Mouse (Mus musculus) midbrain, embryonic 16.5 days (tissue): ENCODE results near the gene Usp53. TPM values are rescaled to one million over a fixed set of nuclear protein-coding genes. Genes with fewer than 3 reads are reported as not detected.

Source experiments
- ATAC-seq: fragments of 200-750 bp; cut with Nextera tagmentation; 2 replicates; pipeline ENCODE4 v1.8.0; 2017; ENCODE audit warnings: moderate TSS enrichment
- H3K27ac ChIP-seq: fragments of 300-500 bp; sonication (generic); 2 replicates; pipeline ENCODE4 v1.5.1; 2014; ENCODE audit warnings: mild to moderate bottlenecking, low read length, mixed read lengths
- H3K27me3 ChIP-seq: fragments of 300-500 bp; sonication (generic); 2 replicates; pipeline ENCODE4 v1.6.1; 2014; ENCODE audit warnings: low read depth, low read length, mixed read lengths; ENCODE audit not compliant: control insufficient read depth, insufficient read depth
- H3K36me3 ChIP-seq: fragments of 300-500 bp; sonication (generic); 2 replicates; pipeline ENCODE4 v1.6.1; 2014; ENCODE audit warnings: mild to moderate bottlenecking, low read length, moderate library complexity, mixed read lengths; ENCODE audit not compliant: control insufficient read depth, insufficient read depth
- H3K4me1 ChIP-seq: fragments of 300-500 bp; sonication (generic); 2 replicates; pipeline ENCODE4 v1.6.1; 2014; ENCODE audit warnings: mild to moderate bottlenecking, low read length, mixed read lengths; ENCODE audit not compliant: control insufficient read depth, insufficient read depth
- H3K4me2 ChIP-seq: fragments of 300-500 bp; sonication (generic); 2 replicates; pipeline ENCODE4 v1.6.1; 2014; ENCODE audit warnings: mild to moderate bottlenecking, low read length, mixed read lengths
- H3K4me3 ChIP-seq: fragments of 300-500 bp; sonication (generic); 2 replicates; pipeline ENCODE4 v1.5.1; 2014; ENCODE audit warnings: low read depth, mild to moderate bottlenecking, low read length, moderate library complexity, mixed read lengths
- H3K9ac ChIP-seq: fragments of 300-500 bp; sonication (generic); 2 replicates; pipeline ENCODE4 v1.6.1; 2014; ENCODE audit warnings: low read depth, low read length, mixed read lengths
- H3K9me3 ChIP-seq: fragments of 300-500 bp; sonication (generic); replicated peaks from 2 replicates; pipeline ENCODE4 v1.6.1; 2014; ENCODE audit warnings: mild to moderate bottlenecking, low read length, mixed read lengths; ENCODE audit not compliant: control insufficient read depth, poor library complexity, severe bottlenecking
- WGBS: fragments of 180-500 bp; shearing (Covaris S2); extraction: QIAGEN DNeasy Blood & Tissue Kit; methylation state at CpG from one replicate; pipeline ENCODE4 v1.1.7; 2014; 5-methylcytosine and 5-hydroxymethylcytosine counted together
- polyA plus RNA-seq: library from polyadenylated mRNA; unstranded; fragments of >200 nt; fragmentation: Nextera tagmentation; extraction: Ambion mirVana; gene quantifications from 2 replicates; pipeline ENCODE4 v1.2.1, GENCODE M21; 2015

Usp53 gene
- polyA plus RNA-seq, 1 experiment from 2014 or later, result 10.8 TPM

DNA sequence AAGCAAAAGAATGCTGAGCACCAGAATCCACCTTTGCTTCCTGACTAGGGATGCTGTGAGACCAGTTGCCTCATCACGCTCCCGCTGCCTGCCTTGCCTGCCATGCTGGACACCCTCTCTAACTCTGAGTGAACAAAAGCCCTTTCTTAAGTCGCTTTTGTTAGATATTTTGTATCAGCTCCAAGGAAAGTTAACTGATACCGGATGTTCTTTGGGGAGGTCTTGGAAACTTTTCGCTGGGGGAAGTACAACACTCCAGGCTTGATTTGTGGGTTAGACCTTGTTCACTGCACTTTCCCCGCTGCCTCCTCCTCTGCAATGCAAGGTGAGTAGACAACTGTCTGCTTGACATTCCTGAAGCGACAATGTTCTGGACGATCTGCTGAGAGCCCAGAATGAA lies 14.2 kb upstream of the Usp53 start:
- Histone ChIP-seq H3K4me1 (no peaks in the 10 kb centered on the region), H3K36me3 (no peaks in the 10 kb centered on the region), H3K9me3 (no peaks in the 10 kb centered on the region), H3K27ac (no peak overlapping the region), H3K9ac (no peak overlapping the region), H3K4me2 (no peak overlapping the region), H3K27me3 (no peaks in the 10 kb centered on the region), H3K4me3 (no peak overlapping the region)
- 84% methylated on average over 8 of the region's 8 CpGs for WGBS
- ATAC-seq, result no peak

DNA sequence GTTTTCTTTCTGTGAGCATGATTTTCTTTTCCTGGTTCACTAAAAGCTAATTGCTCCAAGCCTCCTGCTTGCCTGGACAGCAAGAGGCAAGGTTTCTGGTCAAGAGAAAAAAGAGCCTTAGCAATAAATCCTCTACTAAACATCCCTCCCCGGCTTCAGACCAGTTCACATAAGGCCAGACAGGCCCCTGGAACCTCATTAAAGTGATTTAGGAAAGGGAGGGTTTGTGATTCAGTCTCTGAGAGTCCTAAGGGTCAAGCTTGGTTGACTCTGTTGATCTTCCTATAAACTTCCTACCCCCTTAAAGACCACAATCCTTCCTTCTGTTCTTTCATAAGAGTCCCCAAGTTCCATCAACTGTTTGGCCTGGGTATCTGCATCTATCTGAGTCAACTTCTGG lies 12.7 kb upstream of the Usp53 start:
- Histone ChIP-seq H3K4me2 (no peak overlapping the region), H3K27ac (no peak overlapping the region), H3K4me1 (no peaks in the 10 kb centered on the region), H3K9ac (no peak overlapping the region), H3K9me3 (no peaks in the 10 kb centered on the region), H3K36me3 (no peaks in the 10 kb centered on the region), H3K27me3 (no peaks in the 10 kb centered on the region), H3K4me3 (no peak overlapping the region)
- WGBS, result 89% methylated on average over 1 of the region's 1 CpGs
- ATAC-seq, result no peak

DNA sequence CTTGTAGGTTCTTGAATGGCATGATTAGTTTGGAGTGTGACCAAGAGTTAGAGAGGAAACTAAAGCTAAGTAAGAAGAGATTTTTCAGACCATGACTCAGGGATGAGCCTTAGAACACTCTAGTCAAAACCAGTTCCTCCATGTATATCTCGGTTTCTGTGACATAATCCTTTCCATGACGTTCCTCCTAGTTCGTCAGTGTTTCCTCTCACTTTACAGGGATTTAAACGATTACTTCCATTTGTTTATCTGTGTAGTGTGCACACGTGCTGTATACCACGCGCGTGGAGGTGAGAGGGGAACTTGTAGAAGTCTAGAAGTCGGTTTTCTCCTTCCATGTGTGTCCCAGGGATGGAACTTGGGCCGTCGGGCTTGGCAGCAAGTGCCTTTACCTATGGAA lies 2.6 kb upstream of the Usp53 start:
- no peaks in the 10 kb centered on the region for H3K36me3 ChIP-seq
- 93% methylated on average over 11 of the region's 11 CpGs for WGBS
- H3K4me3 ChIP-seq, result no peak overlapping the region
- H3K4me1 ChIP-seq, result peaks cover 12% of the 10 kb centered on the region
- ATAC-seq, result no peak
- no peaks in the 10 kb centered on the region for H3K9me3 ChIP-seq
- H3K4me2 ChIP-seq, result no peak overlapping the region
- H3K27me3 ChIP-seq, result no peaks in the 10 kb centered on the region
- no peak overlapping the region for H3K27ac ChIP-seq
- H3K9ac ChIP-seq, result no peak overlapping the region

DNA sequence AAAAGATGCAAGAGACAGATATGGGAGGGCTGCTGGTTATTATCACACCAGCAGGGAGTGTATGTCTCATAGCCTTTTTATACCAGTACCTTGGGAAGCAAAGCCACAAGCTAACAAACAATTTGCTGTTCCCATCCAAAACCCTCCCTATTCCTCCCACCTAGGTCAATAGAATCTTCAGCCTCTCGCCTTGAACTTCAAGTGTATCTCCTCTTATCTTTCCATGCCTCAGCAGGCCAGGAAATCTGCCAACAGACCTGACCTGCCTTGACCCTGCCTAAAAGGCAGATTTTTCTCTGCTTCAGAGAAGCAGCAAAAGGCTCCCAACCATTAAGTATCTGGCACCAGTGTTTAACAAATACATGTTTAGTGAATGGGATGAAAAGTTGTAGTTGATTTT lies 2.1 kb upstream of the Usp53 start:
- Histone ChIP-seq H3K4me1 (peaks cover 12% of the 10 kb centered on the region), H3K9me3 (no peaks in the 10 kb centered on the region), H3K9ac (no peak overlapping the region), H3K36me3 (no peaks in the 10 kb centered on the region), H3K27ac (no peak overlapping the region), H3K4me3 (no peak overlapping the region), H3K4me2 (no peak overlapping the region), H3K27me3 (no peaks in the 10 kb centered on the region)
- no peak for ATAC-seq
- 57% methylated on average over 1 of the region's 1 CpGs for WGBS

DNA sequence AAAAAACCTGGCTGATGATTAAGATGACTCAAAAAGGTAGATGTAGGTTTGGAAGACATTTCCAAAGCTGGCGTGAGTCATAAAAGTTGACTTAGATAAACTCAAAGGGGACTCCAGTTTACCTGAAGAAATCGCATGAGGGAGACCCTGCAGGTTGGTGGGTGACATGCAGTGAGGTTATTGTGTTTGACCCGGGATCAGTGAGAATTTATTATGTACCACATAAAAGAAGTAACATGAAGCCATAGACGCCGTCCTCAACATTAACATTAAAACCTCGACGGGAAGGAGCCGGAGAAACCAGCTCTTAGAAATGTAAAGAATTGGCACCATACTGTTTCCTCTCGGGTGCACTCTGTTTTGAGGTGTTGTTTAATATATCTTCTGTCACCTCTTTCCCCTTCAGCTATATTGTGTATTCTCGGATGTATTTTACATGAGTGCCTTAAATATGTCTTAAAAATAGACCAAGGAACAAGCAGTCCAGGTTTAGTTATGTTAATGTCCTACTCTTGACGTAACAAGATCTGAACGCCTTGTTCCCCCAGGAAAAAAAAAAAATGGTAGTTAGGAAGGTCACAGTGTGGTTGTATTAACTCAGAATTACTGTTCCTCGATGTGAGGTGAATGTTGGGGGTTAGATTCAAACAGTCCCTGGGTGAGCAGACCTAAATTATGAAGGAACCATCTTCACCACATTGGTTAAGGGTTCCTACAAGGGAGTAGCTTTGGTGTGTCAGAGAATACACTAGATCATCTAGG lies 1.1 kb upstream of the Usp53 start:
- Histone ChIP-seq H3K4me2 (peak overlapping the region; percentile 62), H3K4me1 (peaks cover 12% of the 10 kb centered on the region), H3K36me3 (no peaks in the 10 kb centered on the region), H3K9me3 (no peaks in the 10 kb centered on the region), H3K27me3 (no peaks in the 10 kb centered on the region), H3K4me3 (peak overlapping the region; percentile 91), H3K9ac (peak overlapping the region; percentile 87), H3K27ac (peak overlapping the region; percentile 94)
- 14% methylated on average over 13 of the region's 13 CpGs for WGBS
- ATAC-seq, result no peak

DNA sequence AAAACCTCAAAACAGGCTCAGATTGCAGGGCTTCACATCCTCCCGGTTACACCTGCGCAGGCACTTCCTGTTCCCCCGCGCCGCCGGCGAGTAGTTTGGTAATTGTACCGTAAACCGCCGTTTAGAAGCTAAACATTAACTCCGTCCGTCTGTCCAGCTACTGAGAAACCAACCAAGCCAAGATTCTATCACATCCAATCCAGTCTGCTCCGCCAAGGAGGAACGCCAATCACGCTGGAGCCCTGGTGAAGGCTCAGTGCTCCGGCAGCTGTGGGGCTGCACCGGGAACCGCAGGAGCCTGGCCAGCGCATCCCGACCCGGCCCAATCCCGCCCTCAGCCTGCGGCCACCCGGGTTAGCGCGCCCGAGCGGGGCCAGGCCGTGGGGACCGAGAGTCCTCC lies 461 bp downstream of the Usp53 start:
- peak; percentile 91 for ATAC-seq

DNA sequence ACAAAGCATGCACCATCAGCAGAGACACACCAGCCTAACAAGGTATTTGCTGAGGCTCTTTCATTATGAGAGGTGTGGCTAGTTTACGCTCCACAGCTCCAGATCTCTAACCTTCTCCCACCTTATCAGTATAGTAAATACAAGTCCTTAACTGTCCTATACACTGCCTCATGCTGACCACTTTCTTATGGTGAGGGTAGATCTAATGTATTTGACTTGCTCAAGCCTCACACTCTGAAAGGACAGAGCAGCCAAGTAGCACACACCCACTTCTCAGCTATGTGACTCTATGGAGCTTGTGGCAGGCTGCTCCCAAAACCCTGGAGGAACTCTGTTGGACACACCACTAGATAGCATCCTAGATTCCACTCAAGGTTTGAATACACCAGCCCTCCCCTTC lies 8.3 kb downstream of the Usp53 start:
- 97% methylated on average over 1 of the region's 1 CpGs for WGBS
- no peaks in the 10 kb centered on the region for H3K4me1 ChIP-seq
- ATAC-seq, result no peak
- H3K9ac ChIP-seq, result no peak overlapping the region
- H3K4me3 ChIP-seq, result no peak overlapping the region
- no peaks in the 10 kb centered on the region for H3K27me3 ChIP-seq
- no peak overlapping the region for H3K4me2 ChIP-seq
- H3K27ac ChIP-seq, result no peak overlapping the region
- H3K9me3 ChIP-seq, result no peaks in the 10 kb centered on the region
- no peaks in the 10 kb centered on the region for H3K36me3 ChIP-seq

More for the DNA sequence above, 461 bp downstream of the Usp53 start:
- H3K9me3 ChIP-seq, result no peaks in the 10 kb centered on the region
- peaks cover 12% of the 10 kb centered on the region for H3K4me1 ChIP-seq
- H3K27me3 ChIP-seq, result no peaks in the 10 kb centered on the region
- H3K27ac ChIP-seq, result peak overlapping the region; percentile 94
- H3K36me3 ChIP-seq, result no peaks in the 10 kb centered on the region
- peak overlapping the region; percentile 86 for H3K4me2 ChIP-seq
- H3K9ac ChIP-seq, result peak overlapping the region; percentile 87
- H3K4me3 ChIP-seq, result peak overlapping the region; percentile 91
- under 1% methylated on average over 29 of the region's 30 CpGs for WGBS

DNA sequence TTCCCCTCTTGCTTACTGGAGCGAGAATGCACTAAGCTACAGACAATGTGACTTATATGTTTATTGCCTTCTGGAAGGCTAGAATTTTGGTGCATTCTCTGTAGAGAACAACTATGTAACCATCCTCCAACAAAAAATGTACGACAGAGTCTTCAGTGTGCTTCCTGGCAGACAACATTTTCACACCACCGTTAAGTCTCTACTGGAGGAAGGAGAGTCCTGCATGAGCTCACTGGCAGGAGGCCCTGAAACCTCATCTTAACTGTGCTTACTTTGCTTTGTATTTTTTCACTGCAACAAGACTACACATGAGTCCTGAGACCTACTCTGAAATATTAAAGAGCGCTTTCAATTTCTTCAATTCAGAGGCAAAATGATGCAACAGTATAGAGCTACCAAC lies 8.9 kb downstream of the Usp53 start:
- H3K9me3 ChIP-seq, result no peaks in the 10 kb centered on the region
- H3K4me1 ChIP-seq, result no peaks in the 10 kb centered on the region
- H3K27me3 ChIP-seq, result no peaks in the 10 kb centered on the region
- H3K9ac ChIP-seq, result no peak overlapping the region
- no peaks in the 10 kb centered on the region for H3K36me3 ChIP-seq
- ATAC-seq, result no peak
- H3K27ac ChIP-seq, result no peak overlapping the region
- H3K4me3 ChIP-seq, result no peak overlapping the region
- WGBS, result 87% methylated on average over 4 of the region's 4 CpGs
- no peak overlapping the region for H3K4me2 ChIP-seq

DNA sequence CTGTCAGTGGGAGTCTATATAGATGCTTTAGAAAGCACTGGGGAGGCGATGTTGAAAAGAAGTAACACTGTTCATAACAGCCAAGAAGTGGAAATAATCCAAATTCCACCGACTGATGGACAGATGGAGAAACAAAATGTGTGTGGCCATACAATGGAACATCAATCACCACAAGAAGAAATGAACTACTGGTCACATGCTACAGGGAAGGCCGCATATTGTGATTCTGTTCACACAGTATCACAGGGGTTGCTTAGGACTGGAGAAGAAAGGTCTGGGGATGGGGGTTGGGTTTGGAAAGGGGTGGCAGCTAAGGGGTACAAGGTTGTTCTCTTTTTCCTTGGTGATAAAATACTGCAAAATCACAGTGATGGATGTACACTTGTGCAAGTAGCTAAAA lies 9.5 kb downstream of the Usp53 start:
- Histone ChIP-seq H3K27ac (no peak overlapping the region), H3K36me3 (no peaks in the 10 kb centered on the region), H3K27me3 (no peaks in the 10 kb centered on the region), H3K4me2 (no peak overlapping the region), H3K4me1 (no peaks in the 10 kb centered on the region), H3K9ac (no peak overlapping the region), H3K4me3 (no peak overlapping the region), H3K9me3 (no peaks in the 10 kb centered on the region)
- ATAC-seq, result no peak
- 58% methylated on average over 3 of the region's 3 CpGs for WGBS
